Mouse (Mus musculus) thymus, adult 2 months (tissue): ENCODE results near the gene Nlgn1. TPM values are rescaled to one million over a fixed set of nuclear protein-coding genes. Genes with fewer than 3 reads are reported as not detected.

Source experiments
- DNase-seq: peaks from one replicate; pipeline ENCODE4 v3.0.0; 2021
- H3K27ac ChIP-seq: fragments of 200-500 bp; 2 replicates; pipeline ENCODE4 v1.5.1; 2012; ENCODE audit warnings: low read length, control low read depth; ENCODE audit not compliant: control insufficient read depth, insufficient read depth
- H3K27me3 ChIP-seq: fragments of 200-500 bp; 2 replicates; pipeline ENCODE4 v1.6.1; 2012; ENCODE audit warnings: mild to moderate bottlenecking, low read length, moderate library complexity, mixed read lengths; ENCODE audit not compliant: control insufficient read depth, insufficient read depth
- H3K36me3 ChIP-seq: fragments of 200-500 bp; 2 replicates; pipeline ENCODE4 v1.6.1; 2012; ENCODE audit warnings: mild to moderate bottlenecking, low read length, moderate library complexity; ENCODE audit not compliant: control insufficient read depth, insufficient read depth
- H3K4me1 ChIP-seq: fragments of 200-500 bp; replicated peaks from 2 replicates; pipeline ENCODE4 v1.6.1; 2012; ENCODE audit warnings: low read length; ENCODE audit not compliant: control insufficient read depth, insufficient read depth
- H3K4me3 ChIP-seq: fragments of 200-500 bp; 2 replicates; pipeline ENCODE4 v1.5.1; 2012; ENCODE audit warnings: mild to moderate bottlenecking, low read length, control low read depth, moderate library complexity; ENCODE audit not compliant: control insufficient read depth, insufficient read depth
- CTCF ChIP-seq: fragments of 200-500 bp; IDR thresholded peaks from 2 replicates; pipeline ENCODE4 v1.5.1; 2012; ENCODE audit warnings: mild to moderate bottlenecking, control low read depth, low read length, moderate library complexity, borderline replicate concordance; ENCODE audit not compliant: control insufficient read depth, poor library complexity, insufficient read depth; ENCODE audit errors: extremely low read depth
- POLR2A ChIP-seq: fragments of 200-500 bp; IDR thresholded peaks from 2 replicates; pipeline ENCODE4 v1.6.1; 2012; ENCODE audit warnings: mild to moderate bottlenecking, low read length, control low read depth, moderate library complexity; ENCODE audit not compliant: control insufficient read depth, poor library complexity, insufficient read depth; ENCODE audit errors: extremely low read depth
- WGBS: fragments of 180-500 bp; shearing (Covaris S2); methylation state at CpG from one replicate; pipeline ENCODE4 v1.1.7; 2018; 5-methylcytosine and 5-hydroxymethylcytosine counted together
- polyA plus RNA-seq: library from polyadenylated mRNA; depleted of rRNA; stranded (reverse); fragments of >200 nt; gene quantifications from 2 replicates; pipeline ENCODE4 v1.2.3, GENCODE M21; 2012

The Nlgn1 gene
- polyA plus RNA-seq, 1 experiment = 0.96 TPM

GRCm38 (mm10) chr3:25675888-25676287 lies 656.4 kb downstream of the Nlgn1 start:
- Histone ChIP-seq H3K36me3 (no peaks in the 10 kb centered on the region), H3K4me1 (no peaks in the 10 kb centered on the region), H3K27ac (no peak overlapping the region), H3K4me3 (no peak overlapping the region), H3K27me3 (no peaks in the 10 kb centered on the region)
- DNase-seq = no peak
- 85% methylated on average over 10 of the region's 10 CpGs for WGBS
- TF ChIP-seq CTCF (no peak), POLR2A (no peak)

- Histone ChIP-seq H3K4me3 (no peak overlapping the region), H3K36me3 (no peaks in the 10 kb centered on the region), H3K27ac (no peak overlapping the region), H3K27me3 (no peaks in the 10 kb centered on the region), H3K4me1 (no peaks in the 10 kb centered on the region)
- 58% methylated on average over 3 of the region's 3 CpGs for WGBS
- DNase-seq = no peak
- no peak for TF ChIP-seq CTCF
- no peak for TF ChIP-seq POLR2A
Observed at GRCm38 (mm10) chr3:25675069-25675468, 657.2 kb downstream of the Nlgn1 start.

GRCm38 (mm10) chr3:25673408-25673807 lies 658.9 kb downstream of the Nlgn1 start:
- H3K4me3 ChIP-seq = no peak overlapping the region
- no peak overlapping the region for H3K27ac ChIP-seq
- no peaks in the 10 kb centered on the region for H3K27me3 ChIP-seq
- H3K36me3 ChIP-seq = no peaks in the 10 kb centered on the region
- no peak for TF ChIP-seq CTCF
- TF ChIP-seq POLR2A = no peak
- no peaks in the 10 kb centered on the region for H3K4me1 ChIP-seq
- 80% methylated on average over 5 of the region's 5 CpGs for WGBS
- no peak for DNase-seq

DNA sequence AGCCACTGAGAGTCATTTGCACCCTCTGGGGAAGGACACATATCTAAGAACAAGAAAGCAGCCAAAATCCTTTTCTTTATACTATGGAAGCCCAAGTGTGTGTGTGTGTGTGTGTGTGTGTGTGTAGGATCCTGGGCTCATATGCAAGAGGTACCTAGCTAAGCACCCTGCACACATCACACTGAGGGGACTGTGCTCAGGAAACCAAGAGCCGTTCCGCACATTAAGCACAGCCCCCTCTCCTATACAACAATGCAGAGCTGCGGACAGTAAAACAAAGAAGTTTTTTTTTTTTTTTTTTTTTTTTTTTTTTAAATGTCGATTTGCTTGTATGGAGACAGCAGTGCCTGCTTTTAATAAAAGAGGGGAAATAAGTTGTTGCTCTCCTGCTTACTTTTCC lies 659.5 kb downstream of the Nlgn1 start:
- no peaks in the 10 kb centered on the region for H3K4me1 ChIP-seq

GRCm38 (mm10) chr3:25663464-25663863 lies 668.8 kb downstream of the Nlgn1 start:
- no peaks in the 10 kb centered on the region for H3K27me3 ChIP-seq
- no peak overlapping the region for H3K27ac ChIP-seq
- no peak overlapping the region for H3K4me3 ChIP-seq
- WGBS = 78% methylated on average over 2 of the region's 2 CpGs
- H3K36me3 ChIP-seq = no peaks in the 10 kb centered on the region
- no peaks in the 10 kb centered on the region for H3K4me1 ChIP-seq
- no peak for DNase-seq
- TF ChIP-seq POLR2A (no peak), CTCF (no peak)

More for the DNA sequence above, 659.5 kb downstream of the Nlgn1 start:
- Histone ChIP-seq H3K36me3 (no peaks in the 10 kb centered on the region), H3K4me3 (no peak overlapping the region), H3K27ac (no peak overlapping the region), H3K27me3 (no peaks in the 10 kb centered on the region)
- no peak for TF ChIP-seq POLR2A
- no peak for TF ChIP-seq CTCF
- 75% methylated on average over 4 of the region's 4 CpGs for WGBS
- DNase-seq = no peak

DNA sequence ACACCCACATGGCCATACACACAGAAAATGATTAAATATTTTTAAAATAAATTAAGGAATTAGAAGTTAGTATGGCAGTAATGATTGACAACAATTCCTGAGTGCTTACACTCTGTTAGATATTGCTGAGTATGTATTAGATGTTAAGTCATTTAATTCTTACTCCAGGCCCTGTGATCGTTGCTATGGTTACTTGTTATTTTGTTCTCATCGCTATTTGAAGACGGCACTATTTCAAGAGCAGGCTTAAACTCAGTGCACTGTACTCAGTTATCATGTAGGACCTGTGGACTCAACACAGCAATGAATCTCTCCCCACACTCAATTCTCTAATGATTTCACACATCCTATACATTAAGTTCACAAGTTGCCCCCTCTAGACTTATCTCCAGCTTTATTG lies 672.0 kb downstream of the Nlgn1 start:
- no peaks in the 10 kb centered on the region for H3K36me3 ChIP-seq
- TF ChIP-seq POLR2A (no peak), CTCF (no peak)
- WGBS = 94% methylated on average over 3 of the region's 3 CpGs
- H3K4me3 ChIP-seq = no peak overlapping the region
- no peak overlapping the region for H3K27ac ChIP-seq
- H3K27me3 ChIP-seq = no peaks in the 10 kb centered on the region
- DNase-seq = no peak
- no peaks in the 10 kb centered on the region for H3K4me1 ChIP-seq

DNA sequence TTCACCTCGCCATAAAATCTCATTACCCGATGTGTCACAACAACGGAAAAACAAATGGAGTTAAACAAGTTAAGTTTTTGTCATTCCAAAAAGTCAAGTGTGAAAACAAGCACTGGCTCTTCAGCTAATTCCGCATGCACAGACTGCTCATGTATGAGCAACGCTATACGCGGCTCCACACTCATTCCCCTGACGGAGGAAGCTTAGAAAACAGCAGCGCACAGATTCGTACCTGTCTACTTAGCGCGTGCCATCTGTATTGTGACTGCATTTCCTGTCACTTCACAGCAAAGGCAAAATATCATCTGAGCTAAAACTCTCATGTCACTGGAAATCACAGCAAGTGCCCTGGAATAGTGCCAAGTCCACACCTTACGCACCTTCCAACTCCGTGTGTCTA lies 674.3 kb downstream of the Nlgn1 start:
- WGBS = 93% methylated on average over 14 of the region's 14 CpGs
- no peak for DNase-seq
- H3K4me1 ChIP-seq = no peaks in the 10 kb centered on the region
- no peaks in the 10 kb centered on the region for H3K27me3 ChIP-seq
- H3K4me3 ChIP-seq = no peak overlapping the region
- no peak for TF ChIP-seq CTCF
- TF ChIP-seq POLR2A = no peak
- H3K36me3 ChIP-seq = no peaks in the 10 kb centered on the region
- no peak overlapping the region for H3K27ac ChIP-seq
